Mouse (Mus musculus): ENCODE measurements around the gene Lap3. TPM values are rescaled to one million over a fixed set of nuclear protein-coding genes. Genes with fewer than 3 reads are reported as not detected.

Lap3 gene
- 88.3 and 112 TPM in 2 replicates for polyA plus RNA-seq (2014; fragmentation: Nextera tagmentation; extraction: Ambion mirVana)

- Histone ChIP-seq H3K27me3 (ENCODE audit: control insufficient read depth, insufficient read depth, low read length) (no peaks in the 10 kb centered on the region), H3K27ac (ENCODE audit: low read depth, low read length) (peak within 1 kb of the TSS; percentile 60; the same call in 1 of the 2 replicates), H3K36me3 (ENCODE audit: control insufficient read depth, insufficient read depth, low read length) (peaks cover 28% of the 10 kb centered on the region), H3K4me3 (ENCODE audit: low read length) (peak within 1 kb of the TSS; percentile 66), H3K4me2 (replicated peaks; ENCODE audit: low read depth, low read length) (peak within 1 kb of the TSS; percentile 74), H3K9me3 (ENCODE audit: control insufficient read depth, low read length) (no peaks in the 10 kb centered on the region), H3K9ac (ENCODE audit: low read depth, low read length) (peak within 1 kb of the TSS; percentile 67), H3K4me1 (ENCODE audit: control insufficient read depth, insufficient read depth, low read length) (peaks cover 14% of the 10 kb centered on the region)
- under 1% methylated on average over 77 of the region's 78 CpGs for WGBS
- peak; percentile 95 for ATAC-seq (ENCODE audit: low FRiP score, low TSS enrichment)
Observed at GRCm38 (mm10) chr5:45493191-45494092, at the start of gene Lap3. TSS of gene Lap3 (plus strand) at chr5:45493374.

- Histone ChIP-seq H3K4me2 (replicated peaks; ENCODE audit: low read depth, low read length) (no peak overlapping the region), H3K9me3 (ENCODE audit: control insufficient read depth, low read length) (no peaks in the 10 kb centered on the region), H3K4me3 (ENCODE audit: low read length) (no peak overlapping the region), H3K36me3 (ENCODE audit: control insufficient read depth, insufficient read depth, low read length) (peaks cover 18% of the 10 kb centered on the region; the same call in 1 of the 2 replicates), H3K9ac (ENCODE audit: low read depth, low read length) (no peak overlapping the region), H3K4me1 (ENCODE audit: control insufficient read depth, insufficient read depth, low read length) (0 out of 2 replicates have a peak, but pooled peaks cover 7% of the 10 kb centered on the region), H3K27ac (ENCODE audit: low read depth, low read length) (no peak overlapping the region), H3K27me3 (ENCODE audit: control insufficient read depth, insufficient read depth, low read length) (no peaks in the 10 kb centered on the region)
- no peak for ATAC-seq (ENCODE audit: low FRiP score, low TSS enrichment)
- 78% methylated on average over 8 of the region's 8 CpGs for WGBS
Observed at GRCm38 (mm10) chr5:45444130-45444832, 48.9 kb upstream of the Lap3 start.

GRCm38 (mm10) chr5:45448676-45449075 lies 44.5 kb upstream of the Lap3 start:
- ATAC-seq (ENCODE audit: low FRiP score, low TSS enrichment): no peak
- no peak overlapping the region; the same call in 1 of the 2 replicates for H3K4me3 ChIP-seq (ENCODE audit: low read length)
- no peaks in the 10 kb centered on the region for H3K9me3 ChIP-seq (ENCODE audit: control insufficient read depth, low read length)
- no peak overlapping the region for H3K27ac ChIP-seq (ENCODE audit: low read depth, low read length)
- H3K27me3 ChIP-seq (ENCODE audit: control insufficient read depth, insufficient read depth, low read length): no peaks in the 10 kb centered on the region
- peaks cover 5% of the 10 kb centered on the region; the same call in 1 of the 2 replicates for H3K36me3 ChIP-seq (ENCODE audit: control insufficient read depth, insufficient read depth, low read length)
- H3K4me2 ChIP-seq (replicated peaks; ENCODE audit: low read depth, low read length): peak overlapping the region; percentile 75
- peak overlapping the region; percentile 63; the same call in 1 of the 2 replicates for H3K9ac ChIP-seq (ENCODE audit: low read depth, low read length)
- WGBS: 72% methylated on average over 5 of the region's 5 CpGs
- 0 out of 2 replicates have a peak, but pooled peaks cover 7% of the 10 kb centered on the region for H3K4me1 ChIP-seq (ENCODE audit: control insufficient read depth, insufficient read depth, low read length)

- Histone ChIP-seq H3K4me1 (ENCODE audit: control insufficient read depth, insufficient read depth, low read length) (0 out of 2 replicates have a peak, but pooled peaks cover 7% of the 10 kb centered on the region), H3K27ac (ENCODE audit: low read depth, low read length) (no peak overlapping the region), H3K4me3 (ENCODE audit: low read length) (peak overlapping the region; percentile 59), H3K9me3 (ENCODE audit: control insufficient read depth, low read length) (no peaks in the 10 kb centered on the region), H3K4me2 (replicated peaks; ENCODE audit: low read depth, low read length) (peak overlapping the region; percentile 75), H3K9ac (ENCODE audit: low read depth, low read length) (peak overlapping the region; percentile 63; the same call in 1 of the 2 replicates), H3K27me3 (ENCODE audit: control insufficient read depth, insufficient read depth, low read length) (no peaks in the 10 kb centered on the region), H3K36me3 (ENCODE audit: control insufficient read depth, insufficient read depth, low read length) (peaks cover under 1% of the 10 kb centered on the region; the same call in 1 of the 2 replicates)
- WGBS: 3% methylated on average over 8 of the region's 8 CpGs
- ATAC-seq (ENCODE audit: low FRiP score, low TSS enrichment): no peak
Observed at GRCm38 (mm10) chr5:45449206-45449605, 44.0 kb upstream of the Lap3 start.

GRCm38 (mm10) chr5:45449831-45450716 lies 43.1 kb upstream of the Lap3 start, which contains the start of gene Qdpr:
TSS of gene Qdpr (minus strand) at chr5:45450236.
- Histone ChIP-seq H3K9me3 (ENCODE audit: control insufficient read depth, low read length) (no peaks in the 10 kb centered on the region), H3K36me3 (ENCODE audit: control insufficient read depth, insufficient read depth, low read length) (no peaks in the 10 kb centered on the region), H3K4me1 (ENCODE audit: control insufficient read depth, insufficient read depth, low read length) (0 out of 2 replicates have a peak, but pooled peaks cover 7% of the 10 kb centered on the region), H3K9ac (ENCODE audit: low read depth, low read length) (peak within 1 kb of the TSS; percentile 63), H3K4me3 (ENCODE audit: low read length) (peak within 1 kb of the TSS; percentile 59), H3K4me2 (replicated peaks; ENCODE audit: low read depth, low read length) (peak within 1 kb of the TSS; percentile 75), H3K27ac (ENCODE audit: low read depth, low read length) (peak within 1 kb of the TSS; percentile 59), H3K27me3 (ENCODE audit: control insufficient read depth, insufficient read depth, low read length) (no peaks in the 10 kb centered on the region)
- ATAC-seq (ENCODE audit: low FRiP score, low TSS enrichment): peak; percentile 99
- WGBS: under 1% methylated on average over 70 of the region's 70 CpGs

GRCm38 (mm10) chr5:45453451-45453850 lies 39.7 kb upstream of the Lap3 start, which contains the start of gene Clrn2:
TSS of gene Clrn2 (plus strand) at chr5:45453751.
- Histone ChIP-seq H3K36me3 (ENCODE audit: control insufficient read depth, insufficient read depth, low read length) (no peaks in the 10 kb centered on the region), H3K4me1 (ENCODE audit: control insufficient read depth, insufficient read depth, low read length) (0 out of 2 replicates have a peak, but pooled peaks cover 7% of the 10 kb centered on the region), H3K9me3 (ENCODE audit: control insufficient read depth, low read length) (no peaks in the 10 kb centered on the region), H3K9ac (ENCODE audit: low read depth, low read length) (no peak within 1 kb of the TSS), H3K27me3 (ENCODE audit: control insufficient read depth, insufficient read depth, low read length) (no peaks in the 10 kb centered on the region), H3K27ac (ENCODE audit: low read depth, low read length) (no peak within 1 kb of the TSS), H3K4me3 (ENCODE audit: low read length) (no peak within 1 kb of the TSS), H3K4me2 (replicated peaks; ENCODE audit: low read depth, low read length) (no peak within 1 kb of the TSS)
- ATAC-seq (ENCODE audit: low FRiP score, low TSS enrichment): no peak
- 49% methylated on average over 6 of the region's 6 CpGs for WGBS

- no peak overlapping the region for H3K9ac ChIP-seq (ENCODE audit: low read depth, low read length)
- H3K4me1 ChIP-seq (ENCODE audit: control insufficient read depth, insufficient read depth, low read length): no peaks in the 10 kb centered on the region
- no peak overlapping the region for H3K27ac ChIP-seq (ENCODE audit: low read depth, low read length)
- 44% methylated on average over 9 of the region's 9 CpGs for WGBS
- ATAC-seq (ENCODE audit: low FRiP score, low TSS enrichment): no peak
- no peaks in the 10 kb centered on the region for H3K9me3 ChIP-seq (ENCODE audit: control insufficient read depth, low read length)
- no peaks in the 10 kb centered on the region for H3K27me3 ChIP-seq (ENCODE audit: control insufficient read depth, insufficient read depth, low read length)
- H3K36me3 ChIP-seq (ENCODE audit: control insufficient read depth, insufficient read depth, low read length): no peaks in the 10 kb centered on the region
- H3K4me2 ChIP-seq (replicated peaks; ENCODE audit: low read depth, low read length): no peak overlapping the region
- no peak overlapping the region for H3K4me3 ChIP-seq (ENCODE audit: low read length)
Observed at GRCm38 (mm10) chr5:45454456-45454855, 38.7 kb upstream of the Lap3 start.

GRCm38 (mm10) chr5:45472880-45473450 lies 20.2 kb upstream of the Lap3 start:
- 41% methylated on average over 7 of the region's 7 CpGs for WGBS
- 0 out of 2 replicates have a peak, but pooled peaks cover 5% of the 10 kb centered on the region for H3K4me1 ChIP-seq (ENCODE audit: control insufficient read depth, insufficient read depth, low read length)

More at GRCm38 (mm10) chr5:45472880-45473450, 20.2 kb upstream of the Lap3 start:
- Histone ChIP-seq H3K4me3 (ENCODE audit: low read length) (no peak overlapping the region), H3K27ac (ENCODE audit: low read depth, low read length) (no peak overlapping the region), H3K9ac (ENCODE audit: low read depth, low read length) (no peak overlapping the region), H3K27me3 (ENCODE audit: control insufficient read depth, insufficient read depth, low read length) (no peaks in the 10 kb centered on the region), H3K9me3 (ENCODE audit: control insufficient read depth, low read length) (no peaks in the 10 kb centered on the region), H3K36me3 (ENCODE audit: control insufficient read depth, insufficient read depth, low read length) (no peaks in the 10 kb centered on the region), H3K4me2 (replicated peaks; ENCODE audit: low read depth, low read length) (no peak overlapping the region)
- ATAC-seq (ENCODE audit: low FRiP score, low TSS enrichment): no peak

All from kidney, embryonic 14.5 days (tissue).